Mouse (Mus musculus) liver, embryonic 14 days (tissue): ENCODE measurements around the gene Slc22a27. TPM values are rescaled to one million over a fixed set of nuclear protein-coding genes. Genes with fewer than 3 reads are reported as not detected.

Experiments
- polyA plus RNA-seq: library from polyadenylated mRNA; depleted of rRNA; stranded (reverse); fragments of >200 nt; gene quantifications from 2 replicates; pipeline ENCODE4 v1.2.3, GENCODE M21; 2012; rRNA removed

Gene Slc22a27
- 0.03 TPM in 2 replicates for polyA plus RNA-seq

DNA sequence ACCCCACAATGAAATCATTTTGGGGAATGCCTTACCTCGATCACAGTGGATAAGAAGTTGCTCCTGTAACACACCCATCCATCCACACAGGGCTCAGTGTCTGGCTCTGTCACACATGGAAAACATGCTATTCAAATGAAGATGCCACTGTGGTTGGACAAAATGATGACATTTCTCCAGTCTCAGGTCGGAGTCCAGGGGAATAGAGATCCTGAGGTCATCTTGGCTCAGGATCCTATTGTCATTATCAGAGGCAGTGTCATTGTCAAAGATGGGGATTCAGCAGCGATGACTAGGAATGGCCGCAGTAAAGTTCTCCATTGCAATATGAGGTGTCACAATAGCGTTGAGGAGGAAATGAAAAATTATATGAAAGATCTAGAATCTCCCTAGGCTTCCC lies at the start of gene Slc22a27:
TSS of gene Slc22a27 (minus strand) at position 101 of the 400 bp plus-strand sequence.

Other genes with a start within 250 kb of the Slc22a27 start
- gene Slc22a26, start 163.4 kb downstream of the Slc22a27 start, polyA plus RNA-seq = not detected in 2 replicates
- gene Slc22a28, start 166.0 kb upstream of the Slc22a27 start, polyA plus RNA-seq = not detected in 2 replicates